Mouse (Mus musculus) olfactory bulb, adult 2 months (tissue): ENCODE measurements around the gene LTO1.

Source experiments
- CTCF ChIP-seq: fragments of 200-500 bp; IDR thresholded peaks from 2 replicates; pipeline ENCODE4 v1.5.1; 2012; ENCODE audit warnings: low read depth, mild to moderate bottlenecking, low read length, moderate library complexity; ENCODE audit not compliant: insufficient read depth
- POLR2A ChIP-seq: fragments of 200-500 bp; IDR thresholded peaks from 2 replicates; pipeline ENCODE4 v1.6.1; 2012; ENCODE audit warnings: mild to moderate bottlenecking, low read depth, low read length, moderate library complexity; ENCODE audit not compliant: insufficient read depth

GRCm38 (mm10) chr7:144927591-144927990 is 12.7 kb downstream of the LTO1 start:
- TF ChIP-seq CTCF (no peak), POLR2A (no peak)
